Comparison of ENCODE assay signal across 28 mouse cellular contexts in genomic region chr10:31300292-31300691, GRCm38 (mm10). TPM values are rescaled to one million over a fixed set of nuclear protein-coding genes. Genes with fewer than 3 reads are reported as not detected.
DNase-seq lines count a peak whose midpoint lies in the region; ATAC-seq lines count a peak whose summit lies in the region.
"Had no signal": no experiment of that assay in that cellular context is flagged by ENCODE, and none has a peak within 500 bp of the region (broad histone marks: within the 10 kb centered on the region; RNA-seq: fewer than 3 reads in every experiment).

No protein-coding gene starts in this region.

- no peak overlapping the region for H3K9ac ChIP-seq in limb, embryonic 13.5 days
- H3K9ac ChIP-seq: embryonic facial prominence, embryonic 13.5 days; forebrain, embryonic 12.5 days; forebrain, embryonic 15.5 days; hindbrain, embryonic 12.5 days; hindbrain, embryonic 15.5 days; intestine, embryonic 15.5 days had no signal

- WGBS in limb, embryonic 10.5 days, result 29% methylated on average over 1 of the region's 1 CpGs
- 32% methylated on average over 1 of the region's 1 CpGs for WGBS in limb, embryonic 13.5 days

- peak; percentile 81 for ATAC-seq in limb, embryonic 13.5 days (ENCODE audit: low FRiP score, low read depth)
- ATAC-seq: forebrain, embryonic 15.5 days; intestine, embryonic 15.5 days; Patski had no signal

- no peaks in the 10 kb centered on the region for H3K27me3 ChIP-seq in limb, embryonic 10.5 days (ENCODE audit: low read depth, poor library complexity, severe bottlenecking)
- peaks cover 11% of the 10 kb centered on the region for H3K27me3 ChIP-seq in limb, embryonic 13.5 days
- H3K27me3 ChIP-seq: CH12.LX; embryonic facial prominence, embryonic 13.5 days; forebrain, embryonic 12.5 days; forebrain, embryonic 15.5 days; hindbrain, embryonic 12.5 days; hindbrain, embryonic 15.5 days; intestine, embryonic 15.5 days had no signal

- H3K27ac ChIP-seq in limb, embryonic 10.5 days, result peak overlapping the region; percentile 68; the same call in 1 of the 2 replicates
- no peak overlapping the region for H3K27ac ChIP-seq in limb, embryonic 13.5 days
- H3K27ac ChIP-seq: embryonic facial prominence, embryonic 13.5 days; forebrain, embryonic 12.5 days; forebrain, embryonic 15.5 days; hindbrain, embryonic 12.5 days; hindbrain, embryonic 15.5 days; intestine, embryonic 15.5 days had no signal

- H3K4me2 ChIP-seq in limb, embryonic 13.5 days (replicated peaks), result no peak overlapping the region
- H3K4me2 ChIP-seq: embryonic facial prominence, embryonic 13.5 days; forebrain, embryonic 12.5 days; forebrain, embryonic 15.5 days; heart, embryonic 11.5 days; hindbrain, embryonic 12.5 days; hindbrain, embryonic 15.5 days; intestine, embryonic 15.5 days had no signal

- DNase-seq in embryo, embryonic 10 days (ENCODE audit: low spot score), result peak; percentile 12
- no peak for DNase-seq in embryo, embryonic 9.5 days (ENCODE audit: extremely low spot score)
- DNase-seq in embryo, embryonic 11 days, result peak; percentile 21
- peak; percentile 32 for DNase-seq in limb, embryonic 10.5 days (ENCODE audit: low spot score)
- DNase-seq in urinary bladder, adult 18-20 months (ENCODE audit: low spot score in 2 of 2), result no peak
- no peak for DNase-seq in heart, adult 18-20 months
- no peak for DNase-seq in left cerebral cortex, adult 11 months (ENCODE audit: low spot score)
- DNase-seq: adrenal gland, adult 2 months; adrenal gland, postnatal 14 days; B cell, adult 2 months; cerebellum, adult 11 months; cerebellum, adult 2 months; cerebellum, postnatal 10 days; cerebellum, postnatal 36 days; gastrocnemius, postnatal 10 days; gastrocnemius, postnatal 36 days had no signal

- H3K36me3 ChIP-seq in limb, embryonic 10.5 days, result no peaks in the 10 kb centered on the region
- no peaks in the 10 kb centered on the region for H3K36me3 ChIP-seq in limb, embryonic 13.5 days
- H3K36me3 ChIP-seq: embryonic facial prominence, embryonic 13.5 days; forebrain, embryonic 12.5 days; forebrain, embryonic 15.5 days; G1E; hindbrain, embryonic 12.5 days; hindbrain, embryonic 15.5 days; intestine, embryonic 15.5 days had no signal

- H3K4me1 ChIP-seq in limb, embryonic 10.5 days, result peaks cover 25% of the 10 kb centered on the region
- H3K4me1 ChIP-seq in limb, embryonic 13.5 days, result peaks cover 14% of the 10 kb centered on the region
- H3K4me1 ChIP-seq: hindbrain, embryonic 12.5 days; hindbrain, embryonic 15.5 days; intestine, embryonic 15.5 days had no signal

- H3K9me3 ChIP-seq in limb, embryonic 10.5 days (replicated peaks), result no peaks in the 10 kb centered on the region
- H3K9me3 ChIP-seq in limb, embryonic 13.5 days, result no peaks in the 10 kb centered on the region
- H3K9me3 ChIP-seq: embryonic facial prominence, embryonic 13.5 days; forebrain, embryonic 12.5 days; forebrain, embryonic 15.5 days; G1E; hindbrain, embryonic 12.5 days; hindbrain, embryonic 15.5 days; intestine, embryonic 15.5 days had no signal

- no peak overlapping the region for H3K4me3 ChIP-seq in limb, embryonic 10.5 days
- H3K4me3 ChIP-seq in limb, embryonic 13.5 days, result no peak overlapping the region
- H3K4me3 ChIP-seq: embryonic facial prominence, embryonic 13.5 days; erythroblast, embryonic 14.5 days; forebrain, embryonic 12.5 days; forebrain, embryonic 15.5 days; hindbrain, embryonic 12.5 days; hindbrain, embryonic 15.5 days; intestine, embryonic 15.5 days had no signal

RNA-seq across cellular contexts. Expression of gene Hddc2, which starts 12.9 kb away (rescaled TPM):
- polyA plus RNA-seq in limb, embryonic 10.5 days (2016; fragmentation: Nextera tagmentation; extraction: Ambion mirVana), result 104 and 108 TPM in 2 replicates
- polyA plus RNA-seq in limb, embryonic 13.5 days (2015; fragmentation: Nextera tagmentation; extraction: Ambion mirVana), result 76.3 and 81.2 TPM in 2 replicates
- 1 to 10 TPM; 7.7 to 7.8 TPM for total RNA-seq in heart, adult 18-20 months (2021)
- polyA plus RNA-seq: erythroblast, embryonic 14.5 days had no signal

Comparison
In these comparisons a context has a peak if more than half of its experiments do, and no peak if none do; other contexts are left out.
1. DNase-seq: peak in embryo, embryonic 10 days (single experiment), embryo, embryonic 11 days (single experiment) and limb, embryonic 10.5 days (single experiment); none in embryo, embryonic 9.5 days (single experiment), urinary bladder, adult 18-20 months (0 of 2), heart, adult 18-20 months (0 of 2) and left cerebral cortex, adult 11 months (single experiment).